Mouse (Mus musculus) MEL (cell line): ENCODE measurements around the gene Cmklr1.

Experiments
- CTCF ChIP-seq, 3 experiments: IDR thresholded peaks in 2 of 3; conservative IDR thresholded peaks in 1 of 3; 2 replicates each; pipeline ENCODE4 v1.5.1; 2011 to 2012; ENCODE audit warnings: low read length in 3 of 3, low read depth in 2 of 3, mild to moderate bottlenecking in 2 of 3, improper control_type of control experiment in 1 of 3, inconsistent platforms in 1 of 3, mixed read lengths in 1 of 3, moderate library complexity in 1 of 3; ENCODE audit not compliant: control insufficient read depth in 1 of 3, insufficient read depth in 1 of 3, poor library complexity in 1 of 3, severe bottlenecking in 1 of 3
- EP300 ChIP-seq, 2 experiments: IDR thresholded peaks; 2 replicates each; pipeline ENCODE4 v1.6.1; 2011; ENCODE audit warnings: improper control_type of control experiment in 2 of 2, low read length in 2 of 2, low read depth in 1 of 2, mild to moderate bottlenecking in 1 of 2
- POLR2A ChIP-seq, 2 experiments: IDR thresholded peaks; 2 replicates each; pipeline ENCODE4 v1.6.1; 2011 to 2012; ENCODE audit warnings: low read length in 2 of 2, mild to moderate bottlenecking in 2 of 2, control low read depth in 1 of 2, improper control_type of control experiment in 1 of 2, low read depth in 1 of 2, moderate library complexity in 1 of 2; ENCODE audit not compliant: control insufficient read depth in 1 of 2, insufficient read depth in 1 of 2, poor library complexity in 1 of 2
- POLR2AphosphoS2 ChIP-seq: IDR thresholded peaks from 2 replicates; pipeline ENCODE4 v1.6.1; 2011; ENCODE audit warnings: low read length, improper control_type of control experiment
- POLR2AphosphoS5 ChIP-seq: IDR thresholded peaks from 2 replicates; pipeline ENCODE4 v1.6.1; 2012; ENCODE audit warnings: low read depth, borderline replicate concordance, mild to moderate bottlenecking, inconsistent platforms, low read length, moderate library complexity, mixed read lengths
- USF1 ChIP-seq: IDR thresholded peaks from 2 replicates; pipeline ENCODE4 v1.6.1; 2014; ENCODE audit warnings: low read depth, mild to moderate bottlenecking, inconsistent platforms, low read length, improper control_type of control experiment, moderate library complexity
- ZC3H11A ChIP-seq: IDR thresholded peaks from 2 replicates; pipeline ENCODE4 v1.6.1; 2012; ENCODE audit warnings: low read depth, mild to moderate bottlenecking, inconsistent platforms, low read length, improper control_type of control experiment

GRCm38 (mm10) chr5:113609891-113610290 is 40.3 kb downstream of the Cmklr1 start:
- TF ChIP-seq POLR2A (IDR thresholded peaks at IDR 0.05; ENCODE audit: control insufficient read depth in 1 of 2, insufficient read depth in 1 of 2, low read depth in 1 of 2, low read length in 2 of 2, poor library complexity in 1 of 2): no peak
- no peak for TF ChIP-seq EP300 (IDR thresholded peaks at IDR 0.05; ENCODE audit: low read depth in 1 of 2, low read length in 2 of 2)
- no peak for TF ChIP-seq POLR2AphosphoS5
- no peak for TF ChIP-seq USF1
- TF ChIP-seq CTCF (IDR thresholded peaks at IDR 0.05 in 2 of 3, conservative IDR thresholded peaks at IDR 0.05 in 1 of 3; ENCODE audit: control insufficient read depth in 1 of 3, insufficient read depth in 1 of 3, low read depth in 2 of 3, low read length in 3 of 3, poor library complexity in 1 of 3, severe bottlenecking in 1 of 3): no peak
- no peak for TF ChIP-seq ZC3H11A
- no peak for TF ChIP-seq POLR2AphosphoS2
